Mouse (Mus musculus) heart, postnatal 0 days (tissue): Measurements from ENCODE around the gene Mreg. TPM values are rescaled to one million over a fixed set of nuclear protein-coding genes. Genes with fewer than 3 reads are reported as not detected.
A peak's percentile ranks its signal among the peaks of the same experiment; 100 is the strongest.

Experiments used
- ATAC-seq: fragments of 200-750 bp; cut with Nextera tagmentation; 2 replicates; pipeline ENCODE4 v1.8.0; 2017; ENCODE audit warnings: low read depth, moderate number of reproducible peaks, moderate library complexity; ENCODE audit not compliant: insufficient read depth
- DNase-seq: peaks from one replicate; pipeline ENCODE4 v3.0.0-alpha.2; 2016; ENCODE audit warnings: low spot score
- H3K27ac ChIP-seq: fragments of 300-500 bp; sonication (generic); 2 replicates; pipeline ENCODE4 v1.5.1; 2014; ENCODE audit warnings: low read depth, mild to moderate bottlenecking
- H3K27me3 ChIP-seq: fragments of 300-500 bp; sonication (generic); 2 replicates; pipeline ENCODE4 v1.6.1; 2014; ENCODE audit warnings: low read length, mixed read lengths; ENCODE audit not compliant: control insufficient read depth, insufficient read depth
- H3K36me3 ChIP-seq: fragments of 300-500 bp; sonication (generic); replicated peaks from 2 replicates; pipeline ENCODE4 v1.6.1; 2014; ENCODE audit warnings: low read length, mixed read lengths; ENCODE audit not compliant: control insufficient read depth, insufficient read depth
- H3K4me1 ChIP-seq: fragments of 300-500 bp; sonication (generic); 2 replicates; pipeline ENCODE4 v1.6.1; 2014; ENCODE audit warnings: antibody characterized with exemption; ENCODE audit not compliant: control insufficient read depth, insufficient read depth
- H3K4me2 ChIP-seq: fragments of 300-500 bp; sonication (generic); 2 replicates; pipeline ENCODE4 v1.6.1; 2014; ENCODE audit warnings: low read depth, mild to moderate bottlenecking, low read length, moderate library complexity
- H3K4me3 ChIP-seq: fragments of 300-500 bp; sonication (generic); 2 replicates; pipeline ENCODE4 v1.5.1; 2014; ENCODE audit warnings: low read depth, low read length
- H3K9ac ChIP-seq: fragments of 300-500 bp; sonication (generic); replicated peaks from 2 replicates; pipeline ENCODE4 v1.6.1; 2014; ENCODE audit warnings: low read depth, low read length, mixed read lengths
- H3K9me3 ChIP-seq: fragments of 300-500 bp; sonication (generic); replicated peaks from 2 replicates; pipeline ENCODE4 v1.6.1; 2016; ENCODE audit warnings: low read length; ENCODE audit not compliant: control insufficient read depth
- CTCF ChIP-seq: IDR thresholded peaks from 2 replicates; pipeline ENCODE4 v1.5.1; 2016; ENCODE audit warnings: antibody characterized with exemption, control low read depth, low read depth
- EP300 ChIP-seq: IDR thresholded peaks from 2 replicates; pipeline ENCODE4 v1.6.1; 2016; ENCODE audit warnings: antibody characterized with exemption, low read depth
- WGBS: fragments of 180-500 bp; shearing (Covaris S2); extraction: QIAGEN DNeasy Blood & Tissue Kit; methylation state at CpG from one replicate; pipeline ENCODE4 v1.1.7; 2014; 5-methylcytosine and 5-hydroxymethylcytosine counted together
- polyA plus RNA-seq: library from polyadenylated mRNA; unstranded; fragments of >200 nt; fragmentation: Nextera tagmentation; extraction: Ambion mirVana; gene quantifications from 2 replicates; pipeline ENCODE4 v1.2.1, GENCODE M21; 2015
- total RNA-seq: library from RNA; depleted of rRNA; stranded (reverse); fragments of >200 nt; gene quantifications from 2 replicates; pipeline ENCODE4 v1.2.3, GENCODE M21; 2014; ENCODE audit warnings: low replicate concordance

The Mreg gene
- total and polyA plus RNA-seq, 2 experiments from 2014 or later, result 9.5 to 12.5 TPM

- Histone ChIP-seq H3K4me1 (no peaks in the 10 kb centered on the region), H3K4me2 (no peak overlapping the region), H3K9ac (no peak overlapping the region), H3K4me3 (no peak overlapping the region), H3K36me3 (no peaks in the 10 kb centered on the region), H3K9me3 (peaks cover 7% of the 10 kb centered on the region; the same call in 1 of the 2 replicates), H3K27ac (no peak overlapping the region), H3K27me3 (no peaks in the 10 kb centered on the region)
- TF ChIP-seq EP300, result no peak
- TF ChIP-seq CTCF, result no peak
- ATAC-seq (no peak), DNase-seq (no peak)
- 87% methylated on average over 10 of the region's 10 CpGs for WGBS
These were observed 76.0 kb downstream of the Mreg start for GRCm38 (mm10) chr1:72136101-72136500.

GRCm38 (mm10) chr1:72134534-72134933 is 77.6 kb downstream of the Mreg start:
- H3K4me3 ChIP-seq, result no peak overlapping the region
- H3K27me3 ChIP-seq, result no peaks in the 10 kb centered on the region
- no peaks in the 10 kb centered on the region for H3K4me1 ChIP-seq
- DNase-seq (no peak), ATAC-seq (no peak)
- H3K4me2 ChIP-seq, result no peak overlapping the region
- H3K9me3 ChIP-seq, result peaks cover 7% of the 10 kb centered on the region; the same call in 1 of the 2 replicates
- TF ChIP-seq CTCF (no peak), EP300 (no peak)
- no peak overlapping the region for H3K27ac ChIP-seq
- no peak overlapping the region for H3K9ac ChIP-seq
- no peaks in the 10 kb centered on the region for H3K36me3 ChIP-seq
- 71% methylated on average over 1 of the region's 1 CpGs for WGBS

GRCm38 (mm10) chr1:72123434-72124297 is 88.4 kb downstream of the Mreg start:
- 27% methylated on average over 23 of the region's 23 CpGs for WGBS
- ATAC-seq (0 out of 2 replicates have a peak, but pooled peaks have one; percentile 58), DNase-seq (peak; percentile 57)
- Histone ChIP-seq H3K4me2 (peak overlapping the region; percentile 24; the same call in 1 of the 2 replicates), H3K27me3 (no peaks in the 10 kb centered on the region), H3K9ac (no peak overlapping the region), H3K4me1 (no peaks in the 10 kb centered on the region), H3K4me3 (no peak overlapping the region), H3K27ac (no peak overlapping the region), H3K36me3 (no peaks in the 10 kb centered on the region), H3K9me3 (no peaks in the 10 kb centered on the region)
- TF ChIP-seq CTCF (peak; percentile 94), EP300 (no peak)

- ATAC-seq, result no peak
- TF ChIP-seq EP300, result no peak
- TF ChIP-seq CTCF, result no peak
- Histone ChIP-seq H3K9ac (no peak overlapping the region), H3K27me3 (no peaks in the 10 kb centered on the region), H3K4me2 (no peak overlapping the region), H3K36me3 (no peaks in the 10 kb centered on the region), H3K27ac (no peak overlapping the region), H3K4me1 (no peaks in the 10 kb centered on the region), H3K4me3 (no peak overlapping the region), H3K9me3 (no peaks in the 10 kb centered on the region)
- 82% methylated on average over 17 of the region's 17 CpGs for WGBS
- DNase-seq, result no peak
These were observed 90.4 kb downstream of the Mreg start for GRCm38 (mm10) chr1:72121608-72122185.

GRCm38 (mm10) chr1:72119981-72120380 is 92.1 kb downstream of the Mreg start:
- 51% methylated on average over 4 of the region's 4 CpGs for WGBS
- Histone ChIP-seq H3K27me3 (no peaks in the 10 kb centered on the region), H3K4me1 (no peaks in the 10 kb centered on the region), H3K27ac (no peak overlapping the region), H3K4me2 (no peak overlapping the region), H3K9ac (no peak overlapping the region), H3K36me3 (no peaks in the 10 kb centered on the region), H3K9me3 (no peaks in the 10 kb centered on the region), H3K4me3 (no peak overlapping the region)
- ATAC-seq, result no peak
- DNase-seq, result no peak
- no peak for TF ChIP-seq CTCF
- no peak for TF ChIP-seq EP300
